Mouse (Mus musculus) cortical plate, adult 2 months (tissue): ENCODE measurements around the gene E130114P18Rik. TPM values are rescaled to one million over a fixed set of nuclear protein-coding genes. Genes with fewer than 3 reads are reported as not detected.

ENCODE experiments used
- H3K27ac ChIP-seq: fragments of 200-500 bp; 2 replicates; pipeline ENCODE4 v1.5.1; 2012; ENCODE audit warnings: low read length, control low read depth, inconsistent platforms; ENCODE audit not compliant: insufficient read depth
- H3K4me1 ChIP-seq: fragments of 200-500 bp; 2 replicates; pipeline ENCODE4 v1.6.1; 2011; ENCODE audit warnings: low read length; ENCODE audit not compliant: control insufficient read depth, insufficient read depth
- H3K4me3 ChIP-seq: fragments of 200-500 bp; 2 replicates; pipeline ENCODE4 v1.5.1; 2011; ENCODE audit warnings: mild to moderate bottlenecking, low read length, control low read depth; ENCODE audit not compliant: insufficient read depth
- CTCF ChIP-seq: fragments of 200-500 bp; IDR thresholded peaks from 2 replicates; pipeline ENCODE4 v1.5.1; 2011; ENCODE audit warnings: mild to moderate bottlenecking, control low read depth, low read length; ENCODE audit not compliant: insufficient read depth; ENCODE audit errors: extremely low read depth
- POLR2A ChIP-seq: fragments of 200-500 bp; IDR thresholded peaks from 2 replicates; pipeline ENCODE4 v1.6.1; 2011; ENCODE audit warnings: mild to moderate bottlenecking, low read length, control low read depth; ENCODE audit not compliant: insufficient read depth; ENCODE audit errors: extremely low read depth
- polyA plus RNA-seq: library from polyadenylated mRNA; depleted of rRNA; stranded (reverse); fragments of >200 nt; gene quantifications from 2 replicates; pipeline ENCODE4 v1.2.3, GENCODE M21; 2012; rRNA removed

The E130114P18Rik gene
- polyA plus RNA-seq, 1 experiment: 12.7 TPM

DNA sequence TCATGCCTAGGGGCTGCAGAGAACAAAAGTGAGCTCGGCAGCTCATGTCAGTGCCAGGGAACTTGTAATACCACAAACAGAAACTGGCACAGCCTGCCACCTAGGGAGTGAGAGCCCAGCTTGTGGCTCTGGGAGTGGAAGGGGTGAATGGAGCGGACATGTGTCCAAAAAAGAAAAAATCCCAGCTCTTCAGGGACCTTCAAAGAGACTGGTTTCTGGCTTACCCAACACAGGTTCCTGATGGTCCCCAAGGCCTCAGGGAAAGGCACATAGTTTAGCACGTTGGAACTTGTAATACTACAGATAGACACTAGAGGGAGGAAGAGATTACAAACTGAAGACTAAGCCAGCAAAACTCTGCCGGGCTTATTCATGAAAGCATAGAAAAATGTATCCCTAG lies 213.2 kb downstream of the E130114P18Rik start:
- Histone ChIP-seq H3K27ac (no peak overlapping the region), H3K4me3 (no peak overlapping the region), H3K4me1 (no peaks in the 10 kb centered on the region)
- TF ChIP-seq CTCF: peak; percentile 22; the same call in 1 of the 2 replicates
- no peak for TF ChIP-seq POLR2A

DNA sequence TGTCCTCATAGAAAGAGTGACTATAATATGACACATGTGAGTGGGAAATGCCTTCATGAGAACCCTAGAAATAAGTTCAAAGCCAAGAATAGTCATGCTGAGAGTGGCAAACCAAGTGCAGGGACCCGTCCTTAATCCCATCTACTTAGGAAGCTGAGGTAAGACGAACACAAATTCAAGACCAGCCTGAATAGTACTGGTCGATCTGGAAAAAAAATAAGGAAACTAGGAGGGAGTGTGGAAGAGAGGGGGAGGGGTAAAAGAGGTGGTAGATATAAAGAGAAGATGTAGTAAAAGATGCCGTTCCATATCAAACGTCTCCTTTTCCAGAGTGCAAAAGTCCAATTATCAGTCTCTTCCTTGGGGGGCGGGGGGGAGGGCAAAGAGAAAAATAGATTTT lies 213.7 kb downstream of the E130114P18Rik start:
- no peak for TF ChIP-seq POLR2A
- no peak for TF ChIP-seq CTCF
- Histone ChIP-seq H3K4me1 (no peaks in the 10 kb centered on the region), H3K4me3 (no peak overlapping the region), H3K27ac (no peak overlapping the region)

DNA sequence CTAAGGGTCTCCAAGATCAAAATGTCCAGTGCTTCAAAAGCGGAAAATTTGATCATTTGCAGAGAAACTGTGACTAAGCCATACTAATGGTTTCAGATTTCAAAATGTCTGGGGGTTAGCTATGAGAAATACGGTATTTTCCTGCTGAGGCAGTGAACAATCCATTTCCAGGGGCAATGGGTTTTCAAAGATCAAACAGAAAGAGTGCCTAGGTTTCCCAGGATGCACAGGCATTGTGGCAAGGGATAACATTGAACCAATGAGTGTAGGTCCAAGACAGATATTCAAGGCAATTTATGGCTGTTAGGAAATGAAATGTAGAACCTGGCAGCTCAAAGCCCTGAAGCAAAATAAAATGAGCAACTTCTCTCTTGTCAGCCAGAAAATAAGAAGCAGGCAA lies 220.3 kb downstream of the E130114P18Rik start:
- no peaks in the 10 kb centered on the region for H3K4me1 ChIP-seq
- no peak overlapping the region for H3K4me3 ChIP-seq
- no peak overlapping the region for H3K27ac ChIP-seq
- TF ChIP-seq CTCF (no peak), POLR2A (no peak)

DNA sequence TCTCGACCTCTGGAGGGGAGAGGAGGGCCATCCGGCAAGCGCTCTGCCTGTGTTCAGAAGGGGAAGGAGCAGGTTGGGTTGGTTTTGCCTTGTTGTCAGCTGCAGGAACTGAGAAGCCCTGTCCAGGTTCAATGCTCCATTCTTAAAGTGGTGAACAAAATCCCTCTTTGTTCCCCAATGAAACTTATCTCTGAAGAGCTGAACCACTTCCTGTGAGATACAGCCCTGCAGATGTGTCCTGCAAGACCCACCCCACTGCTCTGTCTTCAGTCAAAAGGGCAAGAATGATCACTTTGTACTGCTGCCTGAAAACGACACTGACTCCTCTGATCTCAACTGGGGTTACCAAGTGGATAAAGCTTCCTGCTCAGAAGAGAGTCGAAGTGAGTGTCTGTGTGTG lies 233.9 kb downstream of the E130114P18Rik start:
- Histone ChIP-seq H3K4me3 (no peak overlapping the region), H3K4me1 (no peaks in the 10 kb centered on the region), H3K27ac (no peak overlapping the region)
- TF ChIP-seq POLR2A (no peak), CTCF (no peak)

DNA sequence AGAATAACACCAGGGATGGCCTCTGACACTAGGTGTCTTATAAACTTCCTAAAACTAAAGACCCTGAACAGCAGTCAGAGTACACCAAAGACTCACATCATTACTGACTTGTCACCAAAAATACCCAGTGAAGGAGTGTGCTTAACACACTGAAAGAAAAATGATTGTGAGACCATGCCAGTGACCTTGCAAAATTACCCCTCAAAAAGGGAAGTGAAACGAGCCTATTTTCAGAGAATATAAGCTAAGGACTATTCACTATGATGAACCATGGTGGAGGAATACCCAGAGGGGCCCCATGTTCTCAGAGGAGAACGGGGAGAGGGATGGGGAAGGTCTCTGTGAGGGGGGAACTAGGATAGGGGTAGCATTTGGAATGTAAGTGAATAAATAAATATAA lies 245.8 kb downstream of the E130114P18Rik start:
- TF ChIP-seq CTCF (no peak), POLR2A (no peak)
- Histone ChIP-seq H3K27ac (no peak overlapping the region), H3K4me1 (no peaks in the 10 kb centered on the region), H3K4me3 (no peak overlapping the region)

DNA sequence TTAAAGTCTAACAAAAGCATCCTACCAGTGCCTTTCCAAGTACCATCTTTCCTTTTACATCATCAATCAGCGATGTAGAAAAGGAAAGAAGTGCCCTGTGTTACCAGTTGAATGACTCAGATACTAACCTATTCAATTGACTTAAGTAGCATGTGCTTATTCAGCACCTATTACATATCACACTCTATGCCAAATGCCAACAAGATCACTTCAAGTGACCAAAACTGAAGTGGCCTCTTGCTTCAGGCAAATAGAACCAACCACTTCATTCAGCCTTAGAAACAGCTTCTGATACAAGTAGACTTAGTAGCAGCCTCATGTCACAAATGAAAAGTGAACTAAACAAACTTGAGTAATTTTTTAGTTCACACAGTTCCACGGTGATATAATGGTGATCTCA lies 249.4 kb downstream of the E130114P18Rik start:
- TF ChIP-seq POLR2A (no peak), CTCF (no peak)
- Histone ChIP-seq H3K27ac (no peak overlapping the region), H3K4me3 (no peak overlapping the region), H3K4me1 (no peaks in the 10 kb centered on the region)

Other genes with a start within 250 kb of the E130114P18Rik start
- gene Nfia, start 5.3 kb downstream of the E130114P18Rik start, polyA plus RNA-seq: 21.5 and 24.1 TPM in 2 replicates